Mouse (Mus musculus): ENCODE data around the gene Cryzl1. TPM values are rescaled to one million over a fixed set of nuclear protein-coding genes. Genes with fewer than 3 reads are reported as not detected.

The Cryzl1 gene
- polyA plus RNA-seq, 1 experiment from 2014 or later, result 50.7 TPM

Other genes with a start within 250 kb of the Cryzl1 start
- gene Ifnar1, start 243.7 kb downstream of the Cryzl1 start, polyA plus RNA-seq (2015; fragmentation: Nextera tagmentation; extraction: Ambion mirVana), result 32.7 and 43.0 TPM in 2 replicates
- 114 and 129 TPM in 2 replicates for gene Ifngr2, start 181.9 kb downstream of the Cryzl1 start, polyA plus RNA-seq (2015; fragmentation: Nextera tagmentation; extraction: Ambion mirVana)
- gene Tmem50b, start 131.2 kb downstream of the Cryzl1 start, polyA plus RNA-seq (2015; fragmentation: Nextera tagmentation; extraction: Ambion mirVana), result 55.7 and 59.1 TPM in 2 replicates
- 4.6 and 7.0 TPM in 2 replicates for gene Dnajc28, start 109.9 kb downstream of the Cryzl1 start, polyA plus RNA-seq (2015; fragmentation: Nextera tagmentation; extraction: Ambion mirVana)
- gene Gart, start 82.0 kb downstream of the Cryzl1 start, polyA plus RNA-seq (2015; fragmentation: Nextera tagmentation; extraction: Ambion mirVana), result 61.2 and 78.8 TPM in 2 replicates
- 76.8 and 81.4 TPM in 2 replicates for gene Son, start 81.5 kb downstream of the Cryzl1 start, polyA plus RNA-seq (2015; fragmentation: Nextera tagmentation; extraction: Ambion mirVana)
- gene Donson, start 40.2 kb downstream of the Cryzl1 start, polyA plus RNA-seq (2015; fragmentation: Nextera tagmentation; extraction: Ambion mirVana), result 10.7 and 12.3 TPM in 2 replicates
- gene Itsn1, start 306 bp upstream of the Cryzl1 start, polyA plus RNA-seq (2015; fragmentation: Nextera tagmentation; extraction: Ambion mirVana), result 17.6 and 22.3 TPM in 2 replicates

Data from heart, embryonic 15.5 days (tissue).